Mouse (Mus musculus): Measurements from ENCODE around the gene Soga1. TPM values are rescaled to one million over a fixed set of nuclear protein-coding genes. Genes with fewer than 3 reads are reported as not detected.

Soga1 gene
- polyA plus RNA-seq, 1 experiment from 2014 or later: 5.3 TPM

- H3K4me2 ChIP-seq: peak overlapping the region; percentile 76
- 4% methylated on average over 16 of the region's 16 CpGs for WGBS
- H3K9me3 ChIP-seq (ENCODE audit: control insufficient read depth, low read length): no peaks in the 10 kb centered on the region
- DNase-seq (ENCODE audit: low spot score) (no peak), ATAC-seq (replicated peaks; ENCODE audit: low FRiP score) (no peak)
- peaks cover 10% of the 10 kb centered on the region for H3K36me3 ChIP-seq (ENCODE audit: control insufficient read depth, insufficient read depth, low read length)
- H3K27me3 ChIP-seq (replicated peaks; ENCODE audit: control insufficient read depth, insufficient read depth, low read length): no peaks in the 10 kb centered on the region
- H3K4me3 ChIP-seq (ENCODE audit: low read depth, low read length): peak overlapping the region; percentile 87
- H3K4me1 ChIP-seq (replicated peaks; ENCODE audit: control insufficient read depth, insufficient read depth, low read length): peaks cover 9% of the 10 kb centered on the region; the same call in 1 of the 2 replicates
- 0 out of 2 replicates have a peak overlapping the region, but pooled peaks have one; percentile 69 for H3K27ac ChIP-seq (ENCODE audit: low read depth, low read length)
- peak overlapping the region; percentile 91 for H3K9ac ChIP-seq (ENCODE audit: low read depth, low read length)
Measured at GRCm38 (mm10) chr2:156990727-156991431, 88.2 kb downstream of the Soga1 start.

GRCm38 (mm10) chr2:156987316-156987715 is 91.7 kb downstream of the Soga1 start:
- 54% methylated on average over 3 of the region's 3 CpGs for WGBS
- no peak overlapping the region for H3K9ac ChIP-seq (ENCODE audit: low read depth, low read length)
- no peak overlapping the region for H3K4me3 ChIP-seq (ENCODE audit: low read depth, low read length)
- H3K4me2 ChIP-seq: no peak overlapping the region
- H3K9me3 ChIP-seq (ENCODE audit: control insufficient read depth, low read length): no peaks in the 10 kb centered on the region
- H3K4me1 ChIP-seq (replicated peaks; ENCODE audit: control insufficient read depth, insufficient read depth, low read length): peaks cover 18% of the 10 kb centered on the region
- no peaks in the 10 kb centered on the region for H3K36me3 ChIP-seq (ENCODE audit: control insufficient read depth, insufficient read depth, low read length)
- H3K27ac ChIP-seq (ENCODE audit: low read depth, low read length): no peak overlapping the region
- no peak for ATAC-seq (replicated peaks; ENCODE audit: low FRiP score)
- no peak for DNase-seq (ENCODE audit: low spot score)
- H3K27me3 ChIP-seq (replicated peaks; ENCODE audit: control insufficient read depth, insufficient read depth, low read length): no peaks in the 10 kb centered on the region

- Histone ChIP-seq H3K27me3 (replicated peaks; ENCODE audit: control insufficient read depth, insufficient read depth, low read length) (no peaks in the 10 kb centered on the region), H3K36me3 (ENCODE audit: control insufficient read depth, insufficient read depth, low read length) (peaks cover 4% of the 10 kb centered on the region; the same call in 1 of the 2 replicates), H3K9ac (ENCODE audit: low read depth, low read length) (no peak overlapping the region), H3K27ac (ENCODE audit: low read depth, low read length) (peak overlapping the region; percentile 54; the same call in 1 of the 2 replicates), H3K4me2 (peak overlapping the region; percentile 41), H3K4me1 (replicated peaks; ENCODE audit: control insufficient read depth, insufficient read depth, low read length) (peaks cover 16% of the 10 kb centered on the region), H3K4me3 (ENCODE audit: low read depth, low read length) (no peak overlapping the region), H3K9me3 (ENCODE audit: control insufficient read depth, low read length) (no peaks in the 10 kb centered on the region)
- 36% methylated on average over 2 of the region's 2 CpGs for WGBS
- DNase-seq (ENCODE audit: low spot score) (no peak), ATAC-seq (replicated peaks; ENCODE audit: low FRiP score) (peak; percentile 84)
Measured at GRCm38 (mm10) chr2:156982864-156983263, 96.2 kb downstream of the Soga1 start.

- peaks cover 4% of the 10 kb centered on the region; the same call in 1 of the 2 replicates for H3K36me3 ChIP-seq (ENCODE audit: control insufficient read depth, insufficient read depth, low read length)
- no peaks in the 10 kb centered on the region for H3K27me3 ChIP-seq (replicated peaks; ENCODE audit: control insufficient read depth, insufficient read depth, low read length)
- H3K4me3 ChIP-seq (ENCODE audit: low read depth, low read length): no peak overlapping the region
- no peak overlapping the region for H3K27ac ChIP-seq (ENCODE audit: low read depth, low read length)
- H3K9me3 ChIP-seq (ENCODE audit: control insufficient read depth, low read length): no peaks in the 10 kb centered on the region
- peaks cover 11% of the 10 kb centered on the region for H3K4me1 ChIP-seq (replicated peaks; ENCODE audit: control insufficient read depth, insufficient read depth, low read length)
- no peak overlapping the region for H3K4me2 ChIP-seq
- no peak for ATAC-seq (replicated peaks; ENCODE audit: low FRiP score)
- 75% methylated on average over 4 of the region's 4 CpGs for WGBS
- no peak for DNase-seq (ENCODE audit: low spot score)
- no peak overlapping the region for H3K9ac ChIP-seq (ENCODE audit: low read depth, low read length)
Measured at GRCm38 (mm10) chr2:156981291-156981690, 97.8 kb downstream of the Soga1 start.

- no peak for ATAC-seq (replicated peaks; ENCODE audit: low FRiP score)
- Histone ChIP-seq H3K4me1 (replicated peaks; ENCODE audit: control insufficient read depth, insufficient read depth, low read length) (peaks cover 15% of the 10 kb centered on the region), H3K9me3 (ENCODE audit: control insufficient read depth, low read length) (no peaks in the 10 kb centered on the region), H3K9ac (ENCODE audit: low read depth, low read length) (no peak overlapping the region), H3K4me3 (ENCODE audit: low read depth, low read length) (no peak overlapping the region), H3K36me3 (ENCODE audit: control insufficient read depth, insufficient read depth, low read length) (peaks cover 4% of the 10 kb centered on the region; the same call in 1 of the 2 replicates), H3K4me2 (no peak overlapping the region), H3K27me3 (replicated peaks; ENCODE audit: control insufficient read depth, insufficient read depth, low read length) (no peaks in the 10 kb centered on the region), H3K27ac (ENCODE audit: low read depth, low read length) (no peak overlapping the region)
- WGBS: 81% methylated on average over 2 of the region's 2 CpGs
- DNase-seq (ENCODE audit: low spot score): no peak
Measured at GRCm38 (mm10) chr2:156980059-156980458, 99.0 kb downstream of the Soga1 start.

- Histone ChIP-seq H3K36me3 (ENCODE audit: control insufficient read depth, insufficient read depth, low read length) (peaks cover 4% of the 10 kb centered on the region; the same call in 1 of the 2 replicates), H3K4me2 (no peak overlapping the region), H3K9ac (ENCODE audit: low read depth, low read length) (no peak overlapping the region), H3K27me3 (replicated peaks; ENCODE audit: control insufficient read depth, insufficient read depth, low read length) (no peaks in the 10 kb centered on the region), H3K4me1 (replicated peaks; ENCODE audit: control insufficient read depth, insufficient read depth, low read length) (peaks cover 3% of the 10 kb centered on the region), H3K4me3 (ENCODE audit: low read depth, low read length) (no peak overlapping the region), H3K9me3 (ENCODE audit: control insufficient read depth, low read length) (no peaks in the 10 kb centered on the region), H3K27ac (ENCODE audit: low read depth, low read length) (no peak overlapping the region)
- ATAC-seq (replicated peaks; ENCODE audit: low FRiP score): no peak
- no peak for DNase-seq (ENCODE audit: low spot score)
Measured at GRCm38 (mm10) chr2:156976711-156977110, 102.3 kb downstream of the Soga1 start.

GRCm38 (mm10) chr2:156974967-156975366 is 104.1 kb downstream of the Soga1 start:
- Histone ChIP-seq H3K27ac (ENCODE audit: low read depth, low read length) (peak overlapping the region; percentile 48; the same call in 1 of the 2 replicates), H3K4me2 (no peak overlapping the region), H3K27me3 (replicated peaks; ENCODE audit: control insufficient read depth, insufficient read depth, low read length) (no peaks in the 10 kb centered on the region), H3K36me3 (ENCODE audit: control insufficient read depth, insufficient read depth, low read length) (peaks cover 4% of the 10 kb centered on the region; the same call in 1 of the 2 replicates), H3K4me1 (replicated peaks; ENCODE audit: control insufficient read depth, insufficient read depth, low read length) (peaks cover 6% of the 10 kb centered on the region), H3K9me3 (ENCODE audit: control insufficient read depth, low read length) (no peaks in the 10 kb centered on the region), H3K4me3 (ENCODE audit: low read depth, low read length) (no peak overlapping the region), H3K9ac (ENCODE audit: low read depth, low read length) (no peak overlapping the region)
- DNase-seq (ENCODE audit: low spot score): no peak
- ATAC-seq (replicated peaks; ENCODE audit: low FRiP score): no peak; the same call in 1 of the 2 replicates
- 36% methylated on average over 2 of the region's 2 CpGs for WGBS

- Histone ChIP-seq H3K4me2 (no peak overlapping the region), H3K9me3 (ENCODE audit: control insufficient read depth, low read length) (no peaks in the 10 kb centered on the region), H3K4me3 (ENCODE audit: low read depth, low read length) (no peak overlapping the region), H3K4me1 (replicated peaks; ENCODE audit: control insufficient read depth, insufficient read depth, low read length) (peaks cover 6% of the 10 kb centered on the region), H3K27me3 (replicated peaks; ENCODE audit: control insufficient read depth, insufficient read depth, low read length) (no peaks in the 10 kb centered on the region), H3K36me3 (ENCODE audit: control insufficient read depth, insufficient read depth, low read length) (peaks cover 4% of the 10 kb centered on the region; the same call in 1 of the 2 replicates), H3K27ac (ENCODE audit: low read depth, low read length) (no peak overlapping the region), H3K9ac (ENCODE audit: low read depth, low read length) (no peak overlapping the region)
- ATAC-seq (replicated peaks; ENCODE audit: low FRiP score): no peak
- 80% methylated on average over 5 of the region's 5 CpGs for WGBS
- no peak for DNase-seq (ENCODE audit: low spot score)
Measured at GRCm38 (mm10) chr2:156973316-156974100, 105.5 kb downstream of the Soga1 start.

Measured in liver, embryonic 11.5 days (tissue).